ENCODE assay signal across 14 mouse cellular contexts in the genomic region with DNA sequence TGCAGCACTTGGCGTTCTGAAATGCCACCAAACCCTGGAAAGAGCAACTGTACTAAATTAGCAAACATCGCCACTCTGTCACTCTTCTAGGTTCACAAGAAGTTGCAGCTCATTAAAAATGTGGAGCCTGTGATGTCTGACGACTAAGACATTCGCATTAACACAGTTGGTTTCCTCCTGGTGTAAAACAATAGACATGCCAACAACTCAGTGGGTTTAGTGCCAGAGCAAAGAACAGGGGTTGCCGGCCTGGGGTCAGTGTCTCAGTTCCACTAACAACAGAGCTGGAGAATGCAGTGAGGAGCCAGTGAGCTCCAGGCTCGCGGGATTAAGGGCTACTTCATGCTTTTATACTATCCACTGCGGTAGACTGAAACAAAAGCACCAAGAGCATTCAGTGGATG.
DNase-seq lines count a peak whose midpoint lies in the region; ATAC-seq and TF ChIP-seq lines count a peak whose summit lies in the region.
"Had no signal": no experiment of that assay in that cellular context is flagged by ENCODE, and none has a peak within 500 bp of the region (broad histone marks: within the 10 kb centered on the region; RNA-seq: fewer than 3 reads in every experiment).

No protein-coding gene starts in this region.

- H3K27me3 ChIP-seq in kidney, embryonic 15.5 days = no peaks in the 10 kb centered on the region
- no peaks in the 10 kb centered on the region for H3K27me3 ChIP-seq in forebrain, embryonic 10.5 days (ENCODE audit: poor library complexity, severe bottlenecking)
- H3K27me3 ChIP-seq in hindbrain, embryonic 16.5 days (replicated peaks; ENCODE audit: control insufficient read depth, insufficient read depth, low read length) = no peaks in the 10 kb centered on the region
- H3K27me3 ChIP-seq in midbrain, postnatal 0 days (ENCODE audit: insufficient read depth, low read length) = no peaks in the 10 kb centered on the region
- H3K27me3 ChIP-seq: liver, embryonic 13.5 days had no signal

- no peaks in the 10 kb centered on the region for H3K9me3 ChIP-seq in kidney, embryonic 15.5 days (replicated peaks)
- no peaks in the 10 kb centered on the region for H3K9me3 ChIP-seq in forebrain, embryonic 10.5 days
- H3K9me3 ChIP-seq in hindbrain, embryonic 16.5 days (ENCODE audit: control insufficient read depth, low read length) = no peaks in the 10 kb centered on the region
- no peaks in the 10 kb centered on the region for H3K9me3 ChIP-seq in midbrain, postnatal 0 days (ENCODE audit: low read length)
- H3K9me3 ChIP-seq: liver, embryonic 13.5 days had no signal

- H3K9ac ChIP-seq in kidney, embryonic 15.5 days = no peak overlapping the region
- H3K9ac ChIP-seq in hindbrain, embryonic 16.5 days (ENCODE audit: low read depth, low read length) = no peak overlapping the region
- H3K9ac ChIP-seq in midbrain, postnatal 0 days (replicated peaks; ENCODE audit: low read length, poor library complexity, severe bottlenecking) = no peak overlapping the region
- H3K9ac ChIP-seq: liver, embryonic 13.5 days had no signal

- no peak for DNase-seq in kidney, adult 18-20 months
- peak; percentile 44 for DNase-seq in forebrain, embryonic 10.5 days (ENCODE audit: extremely low spot score, low spot score)
- peak; percentile 40 for DNase-seq in midbrain, postnatal 0 days (ENCODE audit: low spot score)
- DNase-seq in heart, postnatal 25 days (ENCODE audit: low spot score) = no peak
- no peak for DNase-seq in urinary bladder, postnatal 10 days (ENCODE audit: low spot score)
- DNase-seq in ovary, postnatal 10 days (ENCODE audit: low spot score) = no peak
- DNase-seq: adrenal gland, postnatal 36 days; B cell, adult 2 months; cerebellum, adult 9-11 months; layer of hippocampus, adult 9-11 months; liver, embryonic 13.5 days; right cerebral cortex, postnatal 4 days had no signal

- intact Hi-C loops in heart, postnatal 25 days (cut with DNase I) = no loop called here

- peak overlapping the region; percentile 1; the same call in 1 of the 2 replicates for H3K4me3 ChIP-seq in kidney, embryonic 15.5 days (replicated peaks)
- peak overlapping the region; percentile 36 for H3K4me3 ChIP-seq in forebrain, embryonic 10.5 days
- H3K4me3 ChIP-seq in hindbrain, embryonic 16.5 days (ENCODE audit: low read length) = no peak overlapping the region; the same call in 1 of the 2 replicates
- no peak overlapping the region for H3K4me3 ChIP-seq in midbrain, postnatal 0 days (ENCODE audit: low read depth, low read length)
- H3K4me3 ChIP-seq: liver, embryonic 13.5 days had no signal

- H3K4me1 ChIP-seq in kidney, embryonic 15.5 days = peaks cover 20% of the 10 kb centered on the region
- H3K4me1 ChIP-seq in forebrain, embryonic 10.5 days = peaks cover 26% of the 10 kb centered on the region
- peaks cover 11% of the 10 kb centered on the region for H3K4me1 ChIP-seq in hindbrain, embryonic 16.5 days (ENCODE audit: control insufficient read depth, insufficient read depth, low read depth, low read length)
- H3K4me1 ChIP-seq in midbrain, postnatal 0 days (ENCODE audit: insufficient read depth, low read length) = peaks cover 9% of the 10 kb centered on the region; the same call in 1 of the 2 replicates
- H3K4me1 ChIP-seq: liver, embryonic 13.5 days had no signal

- H3K36me3 ChIP-seq in kidney, embryonic 15.5 days = no peaks in the 10 kb centered on the region
- H3K36me3 ChIP-seq in forebrain, embryonic 10.5 days (replicated peaks) = no peaks in the 10 kb centered on the region
- H3K36me3 ChIP-seq in hindbrain, embryonic 16.5 days (ENCODE audit: control insufficient read depth, insufficient read depth, low read length) = no peaks in the 10 kb centered on the region
- no peaks in the 10 kb centered on the region for H3K36me3 ChIP-seq in midbrain, postnatal 0 days (ENCODE audit: insufficient read depth, low read length)
- H3K36me3 ChIP-seq: liver, embryonic 13.5 days had no signal

- peak; percentile 40 for ATAC-seq in kidney, embryonic 15.5 days (replicated peaks; ENCODE audit: low FRiP score)
- peak; percentile 73 for ATAC-seq in hindbrain, embryonic 16.5 days
- ATAC-seq in midbrain, postnatal 0 days (ENCODE audit: low FRiP score) = 0 out of 2 replicates have a peak, but pooled peaks have one; percentile 38

- 15% methylated on average over 8 of the region's 8 CpGs for WGBS in kidney, embryonic 15.5 days
- 16% methylated on average over 8 of the region's 8 CpGs for WGBS in forebrain, embryonic 10.5 days
- 9% methylated on average over 8 of the region's 8 CpGs for WGBS in hindbrain, embryonic 16.5 days
- 9% methylated on average over 8 of the region's 8 CpGs for WGBS in midbrain, postnatal 0 days

- peak overlapping the region; percentile 10; the same call in 1 of the 2 replicates for H3K27ac ChIP-seq in kidney, embryonic 15.5 days
- peak overlapping the region; percentile 81 for H3K27ac ChIP-seq in forebrain, embryonic 10.5 days
- H3K27ac ChIP-seq in hindbrain, embryonic 16.5 days (ENCODE audit: low read depth, low read length) = no peak overlapping the region; the same call in 1 of the 2 replicates
- no peak overlapping the region for H3K27ac ChIP-seq in midbrain, postnatal 0 days (ENCODE audit: low read depth, low read length)
- H3K27ac ChIP-seq: liver, embryonic 13.5 days had no signal

- no peak for TF ChIP-seq CTCF in midbrain, postnatal 0 days (IDR thresholded peaks at IDR 0.05)

- H3K4me2 ChIP-seq in kidney, embryonic 15.5 days = peak overlapping the region; percentile 40
- peak overlapping the region; percentile 31 for H3K4me2 ChIP-seq in hindbrain, embryonic 16.5 days (ENCODE audit: low read length)
- peak overlapping the region; percentile 30 for H3K4me2 ChIP-seq in midbrain, postnatal 0 days (ENCODE audit: low read depth, low read length, poor library complexity, severe bottlenecking)
- H3K4me2 ChIP-seq: liver, embryonic 13.5 days had no signal

Comparison
In these comparisons a context has a peak if more than half of its experiments do, and no peak if none do; other contexts are left out.
1. H3K27ac ChIP-seq: peak in kidney, embryonic 15.5 days (single experiment) and forebrain, embryonic 10.5 days (single experiment); none in hindbrain, embryonic 16.5 days (single experiment) and midbrain, postnatal 0 days (single experiment).
2. H3K4me3 ChIP-seq: peak in kidney, embryonic 15.5 days (single experiment) and forebrain, embryonic 10.5 days (single experiment); none in hindbrain, embryonic 16.5 days (single experiment) and midbrain, postnatal 0 days (single experiment).
3. DNase-seq: peak in forebrain, embryonic 10.5 days (single experiment) and midbrain, postnatal 0 days (single experiment); none in kidney, adult 18-20 months (single experiment), heart, postnatal 25 days (single experiment), urinary bladder, postnatal 10 days (single experiment) and ovary, postnatal 10 days (single experiment).
4. Peak in every context shown above with its lines, with median percentiles within 50 percentile points of each other: ATAC-seq and H3K4me2 ChIP-seq.